Mouse (Mus musculus) layer of hippocampus, adult 2 months (tissue): Measurements from ENCODE around the gene Itpa. TPM values are rescaled to one million over a fixed set of nuclear protein-coding genes. Genes with fewer than 3 reads are reported as not detected.
"Not testable (repeated sequence)": the region's sequence is repeated elsewhere in the genome, so short reads cannot be mapped to it uniquely, and the experiment has no call there.

Experiments
- DNase-seq, 2 experiments: peaks; one replicate each; pipeline ENCODE4 v3.0.0; 2022; ENCODE audit warnings: low spot score in 2 of 2
- H3K27ac ChIP-seq: fragments of 200-600 bp; 2 replicates; pipeline ENCODE4 v1.8.1; 2022
- H3K4me3 ChIP-seq: fragments of 200-600 bp; 2 replicates; pipeline ENCODE4 v1.8.1; 2022; ENCODE audit warnings: mild to moderate bottlenecking
- CTCF ChIP-seq: fragments of 200-600 bp; conservative IDR thresholded peaks from 2 replicates; pipeline ENCODE4 v1.8.1; 2022; ENCODE audit warnings: antibody characterized with exemption, mild to moderate bottlenecking, moderate library complexity
- total RNA-seq, 2 experiments: library from RNA; stranded (reverse); gene quantifications; 2 replicates each; pipeline ENCODE4 v1.2.3; 2021

The Itpa gene
- total RNA-seq, 2 experiments from 2014 or later, result 36.0 to 36.8 TPM

- no peak for DNase-seq
- Histone ChIP-seq H3K27ac (peak overlapping the region; percentile 34), H3K4me3 (peak overlapping the region; percentile 6; the same call in 1 of the 2 replicates)
- no peak for TF ChIP-seq CTCF
Measured at GRCm38 (mm10) chr2:130639276-130639675, 28.1 kb upstream of the Itpa start.

GRCm38 (mm10) chr2:130641351-130642025 is 25.9 kb upstream of the Itpa start:
- TF ChIP-seq CTCF, result no peak
- H3K4me3 ChIP-seq, result peak overlapping the region; percentile 80
- peak overlapping the region; percentile 95 for H3K27ac ChIP-seq
- no peak for DNase-seq

GRCm38 (mm10) chr2:130642197-130642660 is 25.2 kb upstream of the Itpa start:
- Histone ChIP-seq H3K27ac (peak overlapping the region; percentile 95), H3K4me3 (peak overlapping the region; percentile 80)
- DNase-seq, result no peak
- TF ChIP-seq CTCF, result no peak

- DNase-seq, result peak; percentile 91 to 95
- Histone ChIP-seq H3K4me3 (peak within 1 kb of the TSS; percentile 80), H3K27ac (peak within 1 kb of the TSS; percentile 95)
- TF ChIP-seq CTCF, result no peak
Measured at GRCm38 (mm10) chr2:130642684-130643369, 24.6 kb upstream of the Itpa start, which contains the start of gene Lzts3. Gene Lzts3, minus strand, starts transcription at chr2:130642803.

DNA sequence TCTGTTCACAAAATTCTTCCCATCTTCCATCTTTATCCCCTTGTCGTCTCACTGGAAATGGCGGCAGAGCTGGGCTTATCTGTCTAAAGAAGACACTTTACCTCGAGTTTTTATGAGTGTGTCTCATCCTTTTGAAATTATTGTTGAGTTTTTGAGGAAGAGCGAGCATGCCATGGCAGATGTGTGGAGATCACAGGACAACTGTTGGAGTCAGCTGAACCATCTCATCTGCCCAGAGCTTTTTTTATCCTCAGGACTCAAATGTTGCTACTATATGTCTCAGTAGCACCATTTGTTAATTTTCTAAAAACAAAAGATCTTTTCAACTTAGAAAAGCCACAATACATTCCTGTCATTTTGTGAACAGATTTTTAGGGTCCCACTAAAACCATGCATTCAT is 22.2 kb upstream of the Itpa start:
- no peak for DNase-seq
- no peak for TF ChIP-seq CTCF
- H3K4me3 ChIP-seq, result no peak overlapping the region
- H3K27ac ChIP-seq, result peak overlapping the region; percentile 49; the same call in 1 of the 2 replicates

DNA sequence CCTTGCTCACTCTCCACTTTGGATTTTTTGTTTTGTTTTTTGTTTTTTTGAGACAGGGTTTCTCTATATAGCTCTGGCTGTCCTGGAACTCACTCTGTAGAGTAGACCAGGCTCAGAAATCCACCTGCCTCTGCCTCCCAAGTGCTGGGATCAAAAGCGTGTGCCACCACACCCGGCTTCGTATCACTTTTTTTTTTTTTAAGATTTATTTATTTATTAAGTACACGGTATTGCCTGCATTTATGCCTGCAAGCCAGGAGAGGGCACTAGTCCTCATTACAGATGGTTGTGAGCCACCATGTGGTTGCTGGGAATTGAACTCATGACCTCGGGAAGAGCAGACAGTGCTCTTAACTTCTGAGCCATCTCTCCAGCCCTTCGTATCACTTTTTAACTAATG is 18.4 kb upstream of the Itpa start:
- H3K27ac ChIP-seq, result not testable (repeated sequence)

GRCm38 (mm10) chr2:130653303-130653702 is 14.1 kb upstream of the Itpa start:
- Histone ChIP-seq H3K4me3 (no peak overlapping the region), H3K27ac (peak overlapping the region; percentile 73)
- TF ChIP-seq CTCF, result 0 out of 2 replicates have a peak, but pooled peaks have one; percentile 12
- no peak for DNase-seq

More for the DNA sequence above, 18.4 kb upstream of the Itpa start:
- TF ChIP-seq CTCF, result peak; percentile 50
- H3K4me3 ChIP-seq, DNase-seq: not testable (repeated sequence)

DNA sequence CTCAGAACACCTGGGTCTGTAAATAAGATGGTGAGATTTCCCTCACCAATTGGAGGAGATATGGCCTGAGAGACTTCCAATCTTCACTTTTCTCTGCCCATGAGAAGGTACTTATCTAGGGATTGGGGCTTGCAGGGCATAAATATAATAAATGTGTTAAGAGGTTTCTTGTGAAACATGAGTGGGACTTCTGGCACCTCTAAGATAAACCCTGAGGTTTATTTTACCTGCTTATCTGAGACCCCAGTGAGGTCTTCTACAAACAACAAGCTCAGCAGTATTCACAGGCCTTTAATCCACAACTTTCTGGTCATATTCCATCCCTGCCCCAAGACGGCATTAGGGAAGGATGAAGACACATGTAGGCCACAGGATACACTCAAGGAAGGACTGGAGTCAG is 13.7 kb upstream of the Itpa start:
- DNase-seq, result no peak
- no peak for TF ChIP-seq CTCF
- peak overlapping the region; percentile 73 for H3K27ac ChIP-seq
- no peak overlapping the region for H3K4me3 ChIP-seq

DNA sequence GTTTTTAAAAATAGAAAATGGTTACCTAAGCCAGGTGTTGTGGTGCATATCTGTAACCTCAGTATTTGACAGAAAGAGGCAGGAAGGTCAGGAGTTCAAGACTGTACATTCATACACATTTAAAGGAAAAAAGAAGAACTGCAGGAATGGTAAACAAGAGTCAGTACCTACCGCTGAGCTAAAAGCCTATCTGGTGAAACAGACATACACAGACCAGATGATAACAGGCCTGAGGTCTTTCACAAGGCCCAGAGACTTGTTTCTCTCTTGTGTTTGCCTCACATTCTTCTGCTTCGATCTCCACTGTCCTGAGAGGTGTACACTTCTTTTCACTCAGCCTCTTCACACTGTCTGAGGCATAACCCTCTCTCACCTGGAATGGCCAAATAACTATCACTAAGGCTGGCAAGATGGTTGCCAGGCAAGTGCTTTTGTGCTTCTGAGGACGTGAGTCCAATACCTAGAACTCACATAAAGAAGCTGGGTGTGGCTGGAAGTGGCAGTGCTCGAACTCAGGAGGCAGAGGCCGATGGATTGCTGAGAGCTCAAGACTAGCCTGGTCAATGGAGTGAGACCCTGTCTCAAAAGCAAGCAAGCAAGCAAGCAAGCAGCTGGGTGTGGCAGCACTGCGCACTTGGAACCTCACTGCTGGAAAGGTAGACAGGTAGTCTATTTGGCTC is 11.6 kb upstream of the Itpa start:
- TF ChIP-seq CTCF, result no peak
- no peak overlapping the region for H3K4me3 ChIP-seq
- peak overlapping the region; percentile 99 for H3K27ac ChIP-seq
- DNase-seq, result no peak

DNA sequence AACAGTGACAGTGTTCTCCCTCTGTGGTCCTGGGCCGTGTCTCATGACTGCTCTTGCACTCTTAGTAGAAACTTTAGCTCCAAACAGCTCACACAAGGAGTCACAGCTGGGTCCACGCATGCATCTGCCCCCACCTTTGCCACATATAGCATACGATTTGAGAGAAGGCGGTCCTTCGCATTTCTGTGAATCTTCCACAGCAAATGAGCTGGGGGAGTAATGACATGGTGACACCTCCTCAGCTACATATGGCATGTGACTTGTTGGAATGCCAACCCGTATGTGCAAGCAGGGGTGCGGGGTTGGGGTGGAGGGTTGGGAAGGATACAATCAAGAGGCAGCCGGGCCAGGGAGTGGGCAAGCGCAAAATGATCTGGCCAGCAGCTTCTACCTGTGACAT is 10.9 kb upstream of the Itpa start:
- no peak for TF ChIP-seq CTCF
- Histone ChIP-seq H3K4me3 (no peak overlapping the region), H3K27ac (peak overlapping the region; percentile 99)
- DNase-seq, result peak; percentile 53 to 55

- peak overlapping the region; percentile 99 for H3K27ac ChIP-seq
Measured at GRCm38 (mm10) chr2:130657541-130657940, 9.9 kb upstream of the Itpa start.

DNA sequence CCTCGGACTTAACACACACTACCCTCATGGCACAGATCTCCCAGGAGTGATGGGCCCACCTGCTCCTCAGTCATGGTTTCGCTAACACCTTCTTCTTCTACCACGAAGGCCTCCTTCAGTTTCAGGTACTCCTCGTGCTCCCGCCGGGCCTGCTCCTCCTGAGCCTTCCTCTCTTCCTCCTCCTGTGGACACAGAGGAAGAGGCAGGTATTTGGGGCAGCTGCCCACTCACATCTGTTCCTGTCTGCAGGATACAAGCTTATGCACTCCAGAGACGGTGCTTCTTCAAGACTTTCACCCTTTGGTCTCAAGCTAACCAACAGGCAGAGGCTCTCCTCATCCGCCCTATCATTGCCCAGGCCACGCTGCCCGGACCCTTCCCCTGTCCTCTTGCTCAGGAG is 8.9 kb upstream of the Itpa start:
- peak overlapping the region; percentile 99 for H3K27ac ChIP-seq
- no peak for TF ChIP-seq CTCF
- no peak for DNase-seq
- no peak overlapping the region for H3K4me3 ChIP-seq

More at GRCm38 (mm10) chr2:130657541-130657940, 9.9 kb upstream of the Itpa start:
- no peak for TF ChIP-seq CTCF
- H3K4me3 ChIP-seq, result no peak overlapping the region
- DNase-seq, result peak; percentile 90 to 92

GRCm38 (mm10) chr2:130663342-130663741 is 4.1 kb upstream of the Itpa start:
- no peak for TF ChIP-seq CTCF
- H3K4me3 ChIP-seq, result peak overlapping the region; percentile 66
- DNase-seq, result no peak
- H3K27ac ChIP-seq, result peak overlapping the region; percentile 99
